7 mouse cellular contexts compared by ENCODE assay signal in the genomic region with DNA sequence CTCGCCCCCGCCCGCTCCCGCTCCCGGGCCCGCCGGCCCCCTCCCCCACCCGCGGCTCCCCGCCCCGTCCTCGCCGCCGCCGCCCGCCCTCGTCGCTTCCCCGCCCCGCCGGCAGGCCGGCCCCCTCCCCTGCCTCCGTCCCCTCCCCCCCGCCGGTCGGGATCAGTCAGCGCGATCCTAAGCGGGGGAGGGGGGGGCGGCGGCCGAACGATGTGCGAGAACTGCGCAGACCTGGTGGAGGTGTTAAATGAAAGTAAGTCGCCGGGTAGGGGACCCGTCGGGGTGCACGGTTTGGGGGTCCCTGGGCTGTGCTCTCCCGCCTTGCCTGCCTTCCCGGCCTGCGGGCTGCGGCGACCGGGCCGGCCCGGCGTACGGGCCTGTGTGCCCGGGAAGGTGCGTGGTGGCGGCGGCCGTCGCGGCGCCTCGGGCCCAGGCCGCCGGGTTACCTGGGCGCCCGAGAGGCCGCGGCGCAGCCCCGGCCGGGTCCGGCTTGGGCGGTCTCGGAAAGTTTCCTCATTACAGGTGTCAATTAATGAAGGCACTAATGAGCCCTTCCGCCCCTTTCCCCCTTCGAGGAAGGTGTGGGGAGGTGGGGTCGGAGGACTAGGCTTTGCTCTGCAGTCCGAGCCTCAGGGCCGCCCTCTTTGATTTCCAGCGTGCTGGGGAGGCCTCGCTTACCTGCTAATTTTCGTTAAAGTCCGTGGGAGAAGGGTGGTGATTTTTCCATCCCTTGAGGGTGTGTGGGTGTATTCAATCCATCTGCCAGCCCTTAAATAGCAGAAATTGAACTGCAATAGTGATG. TPM values are rescaled to one million over a fixed set of nuclear protein-coding genes. Genes with fewer than 3 reads are reported as not detected.
DNase-seq lines count a peak whose midpoint lies in the region; ATAC-seq and TF ChIP-seq lines count a peak whose summit lies in the region.

A gene (plus strand): TSS at position 132 of the 802 bp plus-strand sequence.

- under 1% methylated on average over 45 of the region's 80 CpGs for WGBS in intestine, embryonic 15.5 days
- under 1% methylated on average over 70 of the region's 80 CpGs for whole genome bisulfite sequencing in limb, embryonic 10.5 days
- 1% methylated on average over 47 of the region's 80 CpGs for WGBS in midbrain, embryonic 12.5 days
- WGBS in small intestine, adult 2 months, result under 1% methylated on average over 51 of the region's 80 CpGs

- H3K4me2 ChIP-seq in intestine, embryonic 15.5 days (replicated peaks), result peak within 1 kb of the TSS; percentile 72
- H3K4me2 ChIP-seq in midbrain, embryonic 12.5 days (replicated peaks), result peak within 1 kb of the TSS; percentile 74

- no peaks in the 10 kb centered on the region for H3K27me3 ChIP-seq in intestine, embryonic 15.5 days (replicated peaks)
- H3K27me3 ChIP-seq in limb, embryonic 10.5 days (ENCODE audit: low read depth, poor library complexity, severe bottlenecking), result no peaks in the 10 kb centered on the region
- H3K27me3 ChIP-seq in midbrain, embryonic 12.5 days, result no peaks in the 10 kb centered on the region
- H3K27me3 ChIP-seq in small intestine, adult 2 months (ENCODE audit: control insufficient read depth, insufficient read depth, low read length), result no peaks in the 10 kb centered on the region

- ATAC-seq in intestine, embryonic 15.5 days, result peak; percentile 75
- peak; percentile 66 for ATAC-seq in midbrain, embryonic 12.5 days (ENCODE audit: low FRiP score, low read depth)

- H3K27ac ChIP-seq in intestine, embryonic 15.5 days, result peak within 1 kb of the TSS; percentile 99
- H3K27ac ChIP-seq in limb, embryonic 10.5 days, result peak within 1 kb of the TSS; percentile 98
- peak within 1 kb of the TSS; percentile 100 for H3K27ac ChIP-seq in midbrain, embryonic 12.5 days (replicated peaks)
- H3K27ac ChIP-seq in small intestine, adult 2 months (ENCODE audit: insufficient read depth, low read depth, low read length), result peak within 1 kb of the TSS; percentile 91

- peak within 1 kb of the TSS; percentile 94 for H3K9ac ChIP-seq in intestine, embryonic 15.5 days
- peak within 1 kb of the TSS; percentile 82 for H3K9ac ChIP-seq in midbrain, embryonic 12.5 days (replicated peaks)

- TF ChIP-seq CTCF in small intestine, adult 2 months (IDR thresholded peaks at IDR 0.05; ENCODE audit: extremely low read depth, insufficient read length, insufficient replicate concordance, low read depth, low read length), result no peak

- intact Hi-C loops in gastrocnemius, postnatal 36 days (cut with DNase I), result no loop called here

- H3K4me1 ChIP-seq in intestine, embryonic 15.5 days (replicated peaks), result peaks cover 7% of the 10 kb centered on the region; the same call in 1 of the 2 replicates
- H3K4me1 ChIP-seq in limb, embryonic 10.5 days, result peaks cover 10% of the 10 kb centered on the region
- H3K4me1 ChIP-seq in midbrain, embryonic 12.5 days, result peaks cover 12% of the 10 kb centered on the region
- peaks cover 6% of the 10 kb centered on the region; the same call in 1 of the 2 replicates for H3K4me1 ChIP-seq in small intestine, adult 2 months (ENCODE audit: control insufficient read depth, insufficient read depth, insufficient read length, low read length)

- H3K9me3 ChIP-seq in intestine, embryonic 15.5 days, result no peaks in the 10 kb centered on the region
- no peaks in the 10 kb centered on the region for H3K9me3 ChIP-seq in limb, embryonic 10.5 days (replicated peaks)
- no peaks in the 10 kb centered on the region for H3K9me3 ChIP-seq in midbrain, embryonic 12.5 days

- TF ChIP-seq POLR2A in small intestine, adult 2 months (IDR thresholded peaks at IDR 0.05; ENCODE audit: low read depth, low read length), result no peak

- H3K4me3 ChIP-seq in intestine, embryonic 15.5 days (replicated peaks), result peak within 1 kb of the TSS; percentile 85
- H3K4me3 ChIP-seq in limb, embryonic 10.5 days, result peak within 1 kb of the TSS; percentile 87
- peak within 1 kb of the TSS; percentile 65 for H3K4me3 ChIP-seq in midbrain, embryonic 12.5 days
- peak within 1 kb of the TSS; percentile 88 for H3K4me3 ChIP-seq in small intestine, adult 2 months (ENCODE audit: low read depth, low read length)

- peak; percentile 63 to 75 for DNase-seq in adrenal gland, adult 18-20 months (ENCODE audit: low spot score in 2 of 2)
- peak; percentile 72 for DNase-seq in embryo, embryonic 10.5 days (ENCODE audit: low spot score)
- DNase-seq in gastrocnemius, postnatal 36 days, result peak; percentile 48 to 72
- peak; percentile 83 for DNase-seq in limb, embryonic 10.5 days (ENCODE audit: low spot score)

- no peaks in the 10 kb centered on the region for H3K36me3 ChIP-seq in intestine, embryonic 15.5 days
- H3K36me3 ChIP-seq in limb, embryonic 10.5 days, result peaks cover 17% of the 10 kb centered on the region
- H3K36me3 ChIP-seq in midbrain, embryonic 12.5 days, result no peaks in the 10 kb centered on the region
- H3K36me3 ChIP-seq in small intestine, adult 2 months (ENCODE audit: control insufficient read depth, insufficient read depth, low read length), result no peaks in the 10 kb centered on the region; the same call in 1 of the 2 replicates

RNA-seq across cellular contexts. Expression of the gene that starts here (rescaled TPM):
- total RNA-seq in adrenal gland, adult 18-20 months (2021), result 10 to 100 TPM; 46.7 to 55.6 TPM
- 10 to 100 TPM; 29.7 to 39.6 TPM for total RNA-seq in gastrocnemius, postnatal 36 days (2021)
- polyA plus RNA-seq in intestine, embryonic 15.5 days (2015; fragmentation: Nextera tagmentation; extraction: Ambion mirVana), result 20.3 and 22.4 TPM in 2 replicates
- 23.2 and 25.9 TPM in 2 replicates for polyA plus RNA-seq in limb, embryonic 10.5 days (2016; fragmentation: Nextera tagmentation; extraction: Ambion mirVana)
- 29.5 and 36.5 TPM in 2 replicates for polyA plus RNA-seq in midbrain, embryonic 12.5 days (2016; fragmentation: Nextera tagmentation; extraction: Ambion mirVana)
- 1.4 and 3.1 TPM in 2 replicates for polyA plus RNA-seq in small intestine, adult 2 months (2012; rRNA removed)

Comparison
In these comparisons a context has a peak if more than half of its experiments do, and no peak if none do; other contexts are left out.
1. Peak in every context shown above with its lines: DNase-seq, ATAC-seq, H3K4me3 ChIP-seq and H3K27ac ChIP-seq.